Mouse (Mus musculus): ENCODE data around the gene Olfr1420. TPM values are rescaled to one million over a fixed set of nuclear protein-coding genes. Genes with fewer than 3 reads are reported as not detected.

Olfr1420 gene
- polyA plus RNA-seq (2017; shearing (Covaris generic)), result not detected

DNA sequence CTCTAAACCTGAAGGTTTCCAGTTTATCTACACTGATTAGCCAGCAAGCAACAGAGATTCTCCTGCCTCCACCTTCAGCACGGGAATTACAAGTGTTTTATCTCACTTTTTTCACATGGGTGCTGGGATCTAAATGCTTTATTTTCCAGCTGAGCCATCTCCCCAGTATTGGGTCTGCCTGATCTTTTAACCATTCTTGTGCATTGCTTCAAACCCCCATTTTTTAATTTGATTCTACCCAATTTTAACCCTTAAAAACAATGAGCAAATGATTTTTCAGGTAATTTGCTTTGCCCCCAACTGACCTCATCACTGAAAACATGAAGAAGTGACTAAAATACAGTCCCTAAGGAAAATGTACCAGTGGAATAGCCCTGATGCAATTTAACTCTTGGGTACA lies at the start of gene Olfr1420:
Gene Olfr1420, plus strand, starts transcription at position 301 of the 400 bp plus-strand sequence.

DNA sequence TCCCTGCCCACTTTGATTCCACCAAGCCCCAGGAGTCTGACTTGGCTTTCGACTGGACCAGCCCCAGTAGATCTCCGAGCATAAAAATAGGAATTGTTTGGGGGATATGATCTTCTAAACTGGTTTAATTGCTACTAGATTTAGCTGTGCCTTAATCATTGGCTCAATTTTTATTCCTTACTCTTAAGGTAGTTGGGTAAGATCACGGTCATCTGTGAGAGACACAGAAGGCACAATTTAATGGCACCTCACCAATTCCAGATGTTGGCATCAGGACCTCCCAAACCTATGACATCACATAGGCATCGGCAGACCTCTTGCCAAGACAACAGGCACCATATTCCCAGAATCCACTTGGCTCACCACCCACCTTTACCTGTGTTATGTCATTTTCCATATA lies 47.2 kb upstream of the Olfr1420 start, which contains the start of gene Olfr1417:
Gene Olfr1417, minus strand, starts transcription at position 101 of the 400 bp plus-strand sequence.

DNA sequence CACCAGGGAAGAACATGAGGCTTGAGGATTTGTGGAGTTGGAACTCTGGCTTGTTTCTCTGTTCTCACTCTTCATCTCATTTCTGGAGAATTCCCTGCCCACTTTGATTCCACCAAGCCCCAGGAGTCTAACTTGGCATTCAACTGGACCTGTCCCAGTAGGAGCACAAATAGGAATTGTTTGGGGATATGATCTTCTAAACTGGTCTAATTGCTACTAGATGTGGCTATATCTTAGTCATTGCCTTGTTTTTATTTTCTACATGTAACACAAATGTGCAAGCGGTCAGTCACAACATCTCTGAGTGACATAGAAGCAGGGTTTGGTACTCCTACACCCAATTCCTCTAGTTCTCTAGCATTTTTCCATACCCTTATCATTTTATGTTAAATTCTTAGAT lies 25.4 kb upstream of the Olfr1420 start, which contains the start of gene Olfr1418:
Gene Olfr1418, minus strand, starts transcription at position 101 of the 400 bp plus-strand sequence.

DNA sequence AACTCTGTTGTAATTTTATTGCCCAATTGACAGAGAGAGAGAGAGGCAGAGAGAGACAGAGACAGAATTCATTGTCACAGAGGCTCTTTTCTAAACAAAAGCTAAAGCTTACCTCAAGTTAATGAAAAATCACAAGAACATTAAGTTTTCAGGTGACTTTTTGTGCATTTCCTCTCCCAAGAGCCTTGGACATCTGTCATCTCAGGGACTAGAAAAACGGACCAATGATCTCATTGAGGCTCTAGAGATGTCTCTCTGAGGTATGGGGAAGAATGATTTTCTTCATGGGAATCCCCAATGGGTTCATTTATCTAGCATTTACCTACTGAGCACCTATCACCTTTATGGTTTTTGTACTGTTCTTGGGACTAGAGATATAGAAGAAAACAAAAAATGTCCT lies 11.4 kb upstream of the Olfr1420 start, which contains the start of gene Olfr1419:
Gene Olfr1419, minus strand, starts transcription at position 101 of the 400 bp plus-strand sequence.

DNA sequence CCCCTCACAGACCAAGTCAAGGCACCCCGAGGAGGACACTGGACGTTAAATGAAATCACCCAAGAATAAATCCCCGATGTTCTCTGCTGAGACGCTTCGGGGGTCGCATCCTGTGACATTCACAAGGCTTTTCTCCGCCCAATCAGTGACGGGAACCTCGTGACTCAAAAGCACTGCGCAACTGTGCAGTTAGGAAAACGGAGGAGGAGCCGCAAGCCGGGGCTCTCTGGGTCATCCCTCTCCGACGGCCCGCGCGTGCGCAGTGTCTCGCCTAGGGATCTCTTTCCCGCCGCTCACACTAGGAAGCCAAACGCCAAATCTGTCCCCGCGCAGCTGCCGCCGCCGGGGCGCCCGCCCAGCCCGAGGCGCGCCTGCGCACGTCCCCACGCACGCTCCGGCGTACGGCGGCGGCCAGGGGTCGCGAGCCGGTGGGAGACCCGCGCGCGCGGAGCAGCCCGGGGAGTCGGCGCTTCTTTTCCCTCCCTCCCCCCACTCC lies 25.7 kb downstream of the Olfr1420 start, which contains the start of gene Patl1:
Gene Patl1, plus strand, starts transcription at position 363 of the 496 bp plus-strand sequence.

Other genes with a start within 250 kb of the Olfr1420 start
- not detected for gene Ms4a3, start 245.7 kb upstream of the Olfr1420 start, polyA plus RNA-seq (2017; shearing (Covaris generic))
- gene Oosp2, start 226.0 kb upstream of the Olfr1420 start, polyA plus RNA-seq (2017; shearing (Covaris generic)), result not detected
- gene Oosp1, start 195.4 kb upstream of the Olfr1420 start, polyA plus RNA-seq (2017; shearing (Covaris generic)), result under 1 TPM in 1 of 2 experiments, not detected in 1; 0.26 TPM
- under 1 TPM in 1 of 2 experiments, not detected in 1; 0.44 TPM for gene Oosp3, start 189.5 kb upstream of the Olfr1420 start, polyA plus RNA-seq (2017; shearing (Covaris generic))
- not detected for gene Gif, start 139.0 kb upstream of the Olfr1420 start, polyA plus RNA-seq (2017; shearing (Covaris generic))
- 10 to 100 TPM; 45.1 to 47.2 TPM for gene Mrpl16, start 116.2 kb upstream of the Olfr1420 start, polyA plus RNA-seq (2017; shearing (Covaris generic))
- gene Stx3, start 67.2 kb upstream of the Olfr1420 start, polyA plus RNA-seq (2017; shearing (Covaris generic)), result 1 to 10 TPM; 2.4 to 2.6 TPM
- gene Olfr1417, start 47.3 kb upstream of the Olfr1420 start, polyA plus RNA-seq (2017; shearing (Covaris generic)), result under 1 TPM in 1 of 2 experiments, not detected in 1; 0.58 TPM
- gene Olfr1418, start 25.5 kb upstream of the Olfr1420 start, polyA plus RNA-seq (2017; shearing (Covaris generic)), result not detected
- not detected for gene Olfr1419, start 11.5 kb upstream of the Olfr1420 start, polyA plus RNA-seq (2017; shearing (Covaris generic))
- 10 to 100 TPM; 18.3 to 20.1 TPM for gene Patl1, start 25.8 kb downstream of the Olfr1420 start, polyA plus RNA-seq (2017; shearing (Covaris generic))
- gene Osbp, start 79.4 kb downstream of the Olfr1420 start, polyA plus RNA-seq (2017; shearing (Covaris generic)), result 10 to 100 TPM; 36.9 to 44.3 TPM
- under 1 TPM in 1 of 2 experiments, not detected in 1; 0.11 TPM for gene Olfr1423, start 154.8 kb downstream of the Olfr1420 start, polyA plus RNA-seq (2017; shearing (Covaris generic))
- gene Olfr1424, start 176.1 kb downstream of the Olfr1420 start, polyA plus RNA-seq (2017; shearing (Covaris generic)), result under 1 TPM; 0.10 to 0.20 TPM
- under 1 TPM in 1 of 2 experiments, not detected in 1; 0.09 TPM for gene Olfr1425, start 191.2 kb downstream of the Olfr1420 start, polyA plus RNA-seq (2017; shearing (Covaris generic))
- not detected for gene Olfr1426, start 205.4 kb downstream of the Olfr1420 start, polyA plus RNA-seq (2017; shearing (Covaris generic))
- not detected for gene Olfr1427, start 216.8 kb downstream of the Olfr1420 start, polyA plus RNA-seq (2017; shearing (Covaris generic))
- gene Olfr1428, start 229.3 kb downstream of the Olfr1420 start, polyA plus RNA-seq (2017; shearing (Covaris generic)), result not detected
- under 1 TPM in 1 of 2 experiments, not detected in 1; 0.23 TPM for gene Olfr76, start 236.6 kb downstream of the Olfr1420 start, polyA plus RNA-seq (2017; shearing (Covaris generic))

All from activated CD4-positive, CD25-positive, alpha-beta regulatory T cell (primary cell).